Mouse (Mus musculus): ENCODE measurements around the gene Spp1. TPM values are rescaled to one million over a fixed set of nuclear protein-coding genes. Genes with fewer than 3 reads are reported as not detected.

The Spp1 gene
- polyA plus RNA-seq, 1 experiment from 2014 or later, result 23.0 TPM

DNA sequence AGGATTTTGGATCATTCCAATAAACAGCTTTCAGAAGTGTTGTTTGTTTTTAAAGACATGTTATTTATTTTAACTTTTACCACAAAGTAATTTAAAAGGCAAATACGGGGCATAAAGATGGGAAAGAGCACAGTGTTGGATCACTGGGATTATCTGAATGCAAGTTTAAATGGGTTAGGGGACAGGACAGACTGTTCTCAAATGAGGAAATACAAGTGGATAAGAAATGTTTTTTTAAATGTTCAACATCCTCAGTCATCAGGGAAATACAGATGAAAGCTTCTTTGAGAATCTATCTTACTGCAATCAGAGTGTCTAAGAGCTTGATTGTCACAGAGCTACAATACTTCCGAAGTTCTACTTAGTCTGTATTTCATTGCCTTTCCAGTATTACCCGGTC, 32.3 kb upstream of the Spp1 start:
- H3K27ac ChIP-seq (ENCODE audit: low read length), result no peak overlapping the region
- H3K27me3 ChIP-seq (ENCODE audit: control insufficient read depth, insufficient read depth, low read length), result no peaks in the 10 kb centered on the region

DNA sequence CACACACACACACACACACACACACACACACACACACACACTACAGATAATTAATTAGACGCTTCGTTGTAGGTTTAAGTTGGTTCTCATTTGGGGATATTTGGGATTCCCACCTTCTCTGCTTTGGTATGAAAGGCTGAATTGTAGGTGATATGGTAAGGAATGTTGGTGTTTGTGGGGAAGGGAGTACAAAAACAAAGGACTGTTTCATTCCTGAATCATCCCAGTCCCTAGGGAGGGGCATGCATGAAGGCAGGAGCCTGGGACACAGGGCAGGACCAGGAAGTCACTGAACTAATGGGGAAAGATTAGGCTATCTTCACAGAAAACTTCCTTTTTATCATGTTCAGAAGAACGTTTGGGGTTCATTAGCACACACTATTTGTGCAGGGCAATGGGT, 31.6 kb upstream of the Spp1 start:
- Histone ChIP-seq H3K9me3 (replicated peaks; ENCODE audit: control insufficient read depth, low read length) (no peaks in the 10 kb centered on the region), H3K4me2 (ENCODE audit: low read depth, low read length) (no peak overlapping the region), H3K4me3 (ENCODE audit: low read length) (no peak overlapping the region), H3K27ac (ENCODE audit: low read length) (no peak overlapping the region), H3K36me3 (ENCODE audit: control insufficient read depth, insufficient read depth) (no peaks in the 10 kb centered on the region), H3K4me1 (ENCODE audit: control insufficient read depth, insufficient read depth, low read length) (no peaks in the 10 kb centered on the region), H3K9ac (ENCODE audit: low read length) (no peak overlapping the region), H3K27me3 (ENCODE audit: control insufficient read depth, insufficient read depth, low read length) (no peaks in the 10 kb centered on the region)
- no peak for ATAC-seq (replicated peaks; ENCODE audit: extremely low read depth, insufficient read depth, low FRiP score)
- WGBS, result 60% methylated on average over 3 of the region's 3 CpGs

More for the DNA sequence above, 32.3 kb upstream of the Spp1 start:
- Histone ChIP-seq H3K9me3 (replicated peaks; ENCODE audit: control insufficient read depth, low read length) (no peaks in the 10 kb centered on the region), H3K36me3 (ENCODE audit: control insufficient read depth, insufficient read depth) (no peaks in the 10 kb centered on the region), H3K4me3 (ENCODE audit: low read length) (no peak overlapping the region), H3K9ac (ENCODE audit: low read length) (no peak overlapping the region), H3K4me1 (ENCODE audit: control insufficient read depth, insufficient read depth, low read length) (no peaks in the 10 kb centered on the region), H3K4me2 (ENCODE audit: low read depth, low read length) (no peak overlapping the region)
- WGBS, result 38% methylated on average over 3 of the region's 3 CpGs
- ATAC-seq (replicated peaks; ENCODE audit: extremely low read depth, insufficient read depth, low FRiP score), result no peak

DNA sequence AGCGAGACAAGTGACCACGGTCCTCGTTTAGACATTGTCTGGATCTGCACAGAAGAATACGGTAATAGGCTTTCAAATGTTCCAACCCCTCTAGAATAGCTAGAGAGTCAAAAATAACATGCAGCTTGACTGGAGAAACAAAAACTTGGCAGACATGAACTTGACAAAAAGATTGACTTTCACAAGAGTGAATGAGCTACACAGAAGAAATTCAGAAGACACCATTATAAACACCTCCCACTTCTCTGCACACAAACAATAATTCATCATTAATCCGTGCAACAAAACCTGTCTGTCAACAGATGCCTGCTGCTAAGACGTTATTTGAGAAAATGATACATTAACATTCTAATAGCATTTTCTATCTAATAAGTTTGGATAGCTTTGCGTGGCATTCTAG, 30.4 kb upstream of the Spp1 start:
- no peak for ATAC-seq (replicated peaks; ENCODE audit: extremely low read depth, insufficient read depth, low FRiP score)
- Histone ChIP-seq H3K27ac (ENCODE audit: low read length) (no peak overlapping the region), H3K4me2 (ENCODE audit: low read depth, low read length) (no peak overlapping the region), H3K4me1 (ENCODE audit: control insufficient read depth, insufficient read depth, low read length) (no peaks in the 10 kb centered on the region), H3K9me3 (replicated peaks; ENCODE audit: control insufficient read depth, low read length) (no peaks in the 10 kb centered on the region), H3K9ac (ENCODE audit: low read length) (no peak overlapping the region), H3K36me3 (ENCODE audit: control insufficient read depth, insufficient read depth) (no peaks in the 10 kb centered on the region), H3K4me3 (ENCODE audit: low read length) (no peak overlapping the region), H3K27me3 (ENCODE audit: control insufficient read depth, insufficient read depth, low read length) (no peaks in the 10 kb centered on the region)
- WGBS, result 80% methylated on average over 7 of the region's 7 CpGs

DNA sequence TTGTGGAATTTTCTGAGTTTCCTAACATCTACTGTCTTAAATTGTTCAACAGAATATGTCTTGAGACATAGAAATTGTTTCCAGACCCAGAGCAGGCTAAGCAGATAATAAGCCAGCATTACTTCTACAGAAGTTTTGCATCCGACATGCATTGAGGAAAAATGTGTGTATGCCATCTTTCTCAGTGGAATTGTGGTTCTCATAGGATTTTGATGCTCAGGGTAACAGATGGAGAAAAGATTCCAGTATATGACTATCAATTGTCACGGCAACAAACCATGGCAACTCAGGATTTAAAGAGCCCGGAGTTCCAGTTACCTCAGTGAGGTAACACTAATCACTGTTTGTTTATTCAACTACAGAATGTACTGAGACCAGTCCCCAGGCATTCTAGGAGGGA, 29.9 kb upstream of the Spp1 start:
- no peak overlapping the region for H3K4me2 ChIP-seq (ENCODE audit: low read depth, low read length)
- no peaks in the 10 kb centered on the region for H3K9me3 ChIP-seq (replicated peaks; ENCODE audit: control insufficient read depth, low read length)
- no peaks in the 10 kb centered on the region for H3K4me1 ChIP-seq (ENCODE audit: control insufficient read depth, insufficient read depth, low read length)
- no peak overlapping the region for H3K27ac ChIP-seq (ENCODE audit: low read length)
- ATAC-seq (replicated peaks; ENCODE audit: extremely low read depth, insufficient read depth, low FRiP score), result no peak
- 75% methylated on average over 3 of the region's 3 CpGs for WGBS
- H3K4me3 ChIP-seq (ENCODE audit: low read length), result no peak overlapping the region
- no peaks in the 10 kb centered on the region for H3K27me3 ChIP-seq (ENCODE audit: control insufficient read depth, insufficient read depth, low read length)
- no peak overlapping the region for H3K9ac ChIP-seq (ENCODE audit: low read length)
- no peaks in the 10 kb centered on the region for H3K36me3 ChIP-seq (ENCODE audit: control insufficient read depth, insufficient read depth)

DNA sequence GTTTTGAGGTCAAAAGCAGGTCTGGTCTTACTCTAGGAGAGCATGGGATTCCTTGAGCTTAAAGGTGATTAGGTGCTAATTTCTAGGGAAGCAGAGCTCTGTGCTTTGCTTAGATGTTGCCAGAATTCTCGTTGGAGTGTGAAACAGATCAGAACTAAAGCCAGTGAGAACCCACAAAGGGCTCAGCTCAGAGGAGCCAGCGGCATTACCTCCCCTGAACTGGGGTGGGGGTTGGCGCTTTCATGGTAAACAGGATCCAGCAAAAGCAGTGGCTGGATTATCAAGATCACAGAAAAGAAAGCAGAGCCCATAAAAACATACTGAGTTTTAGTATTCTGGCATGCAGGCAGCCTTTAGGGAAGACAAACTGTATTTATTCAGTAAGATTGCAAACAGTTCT, 28.2 kb upstream of the Spp1 start:
- H3K4me2 ChIP-seq (ENCODE audit: low read depth, low read length), result no peak overlapping the region
- no peak overlapping the region for H3K27ac ChIP-seq (ENCODE audit: low read length)
- no peak overlapping the region for H3K9ac ChIP-seq (ENCODE audit: low read length)
- ATAC-seq (replicated peaks; ENCODE audit: extremely low read depth, insufficient read depth, low FRiP score), result no peak
- no peaks in the 10 kb centered on the region for H3K4me1 ChIP-seq (ENCODE audit: control insufficient read depth, insufficient read depth, low read length)
- no peaks in the 10 kb centered on the region for H3K36me3 ChIP-seq (ENCODE audit: control insufficient read depth, insufficient read depth)
- no peaks in the 10 kb centered on the region for H3K9me3 ChIP-seq (replicated peaks; ENCODE audit: control insufficient read depth, low read length)
- no peak overlapping the region for H3K4me3 ChIP-seq (ENCODE audit: low read length)
- no peaks in the 10 kb centered on the region for H3K27me3 ChIP-seq (ENCODE audit: control insufficient read depth, insufficient read depth, low read length)
- WGBS, result 24% methylated on average over 3 of the region's 3 CpGs

DNA sequence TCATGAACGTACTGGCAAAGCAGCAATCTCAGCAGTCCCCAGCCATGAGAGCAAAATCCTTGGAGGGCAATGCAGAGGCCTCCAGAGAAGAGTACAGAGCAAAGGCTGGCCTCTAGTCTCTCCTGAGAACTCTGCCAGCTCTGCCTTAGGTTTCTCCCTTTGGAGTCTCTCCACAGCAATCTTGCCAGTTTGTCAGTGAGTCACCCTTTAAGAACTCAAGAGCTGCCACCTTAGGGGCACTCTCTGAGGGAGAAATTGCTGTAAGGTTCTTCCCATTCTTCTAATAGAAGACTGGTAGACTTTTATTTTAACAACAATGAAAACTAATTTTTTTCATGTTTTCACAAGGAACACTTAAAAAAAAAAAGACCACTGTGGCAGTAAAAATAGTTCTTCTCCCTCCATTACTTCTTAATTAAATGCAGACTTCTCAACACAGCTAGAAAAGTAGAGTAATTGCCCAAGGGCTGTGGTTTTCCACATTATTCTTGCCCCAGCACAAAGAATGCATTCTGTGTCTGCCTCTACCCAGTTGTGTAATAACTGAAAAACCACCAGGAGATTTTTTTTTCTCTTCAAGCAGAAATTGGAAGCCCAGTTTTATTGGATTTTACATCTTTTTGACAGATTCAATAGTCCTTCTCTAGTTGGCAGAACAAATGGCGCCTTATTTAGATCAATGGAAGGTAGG, 27.2 kb upstream of the Spp1 start:
- H3K9me3 ChIP-seq (replicated peaks; ENCODE audit: control insufficient read depth, low read length), result no peaks in the 10 kb centered on the region
- no peak overlapping the region for H3K4me2 ChIP-seq (ENCODE audit: low read depth, low read length)
- H3K4me3 ChIP-seq (ENCODE audit: low read length), result no peak overlapping the region
- no peak overlapping the region for H3K27ac ChIP-seq (ENCODE audit: low read length)
- 60% methylated on average over 2 of the region's 2 CpGs for WGBS
- no peak for ATAC-seq (replicated peaks; ENCODE audit: extremely low read depth, insufficient read depth, low FRiP score)
- H3K9ac ChIP-seq (ENCODE audit: low read length), result no peak overlapping the region
- no peaks in the 10 kb centered on the region for H3K36me3 ChIP-seq (ENCODE audit: control insufficient read depth, insufficient read depth)
- no peaks in the 10 kb centered on the region for H3K27me3 ChIP-seq (ENCODE audit: control insufficient read depth, insufficient read depth, low read length)
- no peaks in the 10 kb centered on the region for H3K4me1 ChIP-seq (ENCODE audit: control insufficient read depth, insufficient read depth, low read length)

DNA sequence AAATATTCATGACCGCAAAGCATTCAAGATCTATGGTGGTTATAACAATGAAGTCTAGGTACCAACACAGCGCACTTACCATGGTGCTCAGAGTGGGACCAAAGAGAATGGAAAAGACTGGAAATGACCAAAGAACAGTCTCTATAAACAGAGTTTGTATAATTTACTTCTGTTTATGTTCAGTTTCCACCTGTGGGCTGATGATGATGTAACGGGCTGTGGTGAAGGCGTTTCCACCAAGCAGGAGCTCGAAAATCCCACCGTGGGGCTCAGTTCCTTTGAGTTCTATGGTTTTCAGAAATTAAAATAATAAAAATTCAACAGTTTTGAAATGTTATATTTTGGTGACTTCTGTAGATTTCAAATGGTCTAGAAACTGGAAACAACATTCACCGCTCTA, 26.4 kb upstream of the Spp1 start:
- WGBS, result 93% methylated on average over 7 of the region's 7 CpGs
- Histone ChIP-seq H3K9ac (ENCODE audit: low read length) (no peak overlapping the region), H3K4me2 (ENCODE audit: low read depth, low read length) (no peak overlapping the region), H3K36me3 (ENCODE audit: control insufficient read depth, insufficient read depth) (no peaks in the 10 kb centered on the region), H3K4me3 (ENCODE audit: low read length) (no peak overlapping the region), H3K27ac (ENCODE audit: low read length) (no peak overlapping the region), H3K4me1 (ENCODE audit: control insufficient read depth, insufficient read depth, low read length) (no peaks in the 10 kb centered on the region), H3K27me3 (ENCODE audit: control insufficient read depth, insufficient read depth, low read length) (no peaks in the 10 kb centered on the region), H3K9me3 (replicated peaks; ENCODE audit: control insufficient read depth, low read length) (no peaks in the 10 kb centered on the region)
- ATAC-seq (replicated peaks; ENCODE audit: extremely low read depth, insufficient read depth, low FRiP score), result no peak

DNA sequence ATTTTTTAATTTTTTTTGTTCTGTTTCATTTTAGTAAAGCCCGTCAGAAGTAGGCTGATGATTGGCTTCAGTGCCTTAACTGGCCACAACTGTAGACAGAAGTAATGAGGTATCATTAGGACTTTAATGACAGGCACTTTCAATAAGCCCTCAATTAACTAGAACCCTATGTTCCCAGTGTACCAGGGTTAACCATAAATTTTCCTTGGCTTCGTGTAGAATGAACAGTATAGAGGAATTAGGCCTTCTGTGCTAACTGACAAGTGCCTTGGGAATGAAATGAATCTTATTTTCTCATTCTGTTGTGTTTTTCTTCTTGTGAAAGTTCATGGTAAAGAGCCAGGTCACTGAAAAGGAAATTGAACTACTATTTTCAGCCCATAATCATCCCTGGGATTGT, 18.9 kb upstream of the Spp1 start:
- Histone ChIP-seq H3K9ac (ENCODE audit: low read length) (no peak overlapping the region), H3K4me3 (ENCODE audit: low read length) (no peak overlapping the region), H3K27ac (ENCODE audit: low read length) (no peak overlapping the region), H3K36me3 (ENCODE audit: control insufficient read depth, insufficient read depth) (no peaks in the 10 kb centered on the region), H3K9me3 (replicated peaks; ENCODE audit: control insufficient read depth, low read length) (no peaks in the 10 kb centered on the region), H3K4me1 (ENCODE audit: control insufficient read depth, insufficient read depth, low read length) (no peaks in the 10 kb centered on the region), H3K4me2 (ENCODE audit: low read depth, low read length) (no peak overlapping the region), H3K27me3 (ENCODE audit: control insufficient read depth, insufficient read depth, low read length) (no peaks in the 10 kb centered on the region)
- no peak for ATAC-seq (replicated peaks; ENCODE audit: extremely low read depth, insufficient read depth, low FRiP score)
- 80% methylated on average over 2 of the region's 2 CpGs for WGBS

DNA sequence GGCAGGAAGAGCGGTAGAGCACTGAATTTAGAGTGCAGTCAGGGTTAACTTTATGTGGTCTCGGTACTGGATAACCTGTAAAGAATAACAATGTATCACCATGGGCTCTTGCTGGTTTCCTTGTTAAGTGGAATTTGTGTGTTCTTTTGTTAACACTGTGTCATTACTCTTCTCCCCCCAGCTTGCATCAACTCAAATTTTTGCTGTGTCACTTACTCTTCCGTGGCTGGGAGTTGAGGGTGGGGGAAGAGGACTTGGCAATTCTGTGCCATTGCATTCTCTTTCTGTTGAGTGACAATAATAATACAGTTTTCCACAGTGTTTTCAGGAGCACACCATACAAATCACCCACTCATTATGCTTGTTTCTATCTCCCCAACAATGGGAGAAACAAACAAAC, 17.9 kb upstream of the Spp1 start:
- H3K4me2 ChIP-seq (ENCODE audit: low read depth, low read length), result no peak overlapping the region
- no peak overlapping the region for H3K9ac ChIP-seq (ENCODE audit: low read length)
- no peaks in the 10 kb centered on the region for H3K4me1 ChIP-seq (ENCODE audit: control insufficient read depth, insufficient read depth, low read length)
- H3K36me3 ChIP-seq (ENCODE audit: control insufficient read depth, insufficient read depth), result no peaks in the 10 kb centered on the region
- 75% methylated on average over 3 of the region's 3 CpGs for WGBS
- no peaks in the 10 kb centered on the region for H3K9me3 ChIP-seq (replicated peaks; ENCODE audit: control insufficient read depth, low read length)
- H3K27ac ChIP-seq (ENCODE audit: low read length), result no peak overlapping the region
- no peak overlapping the region for H3K4me3 ChIP-seq (ENCODE audit: low read length)
- H3K27me3 ChIP-seq (ENCODE audit: control insufficient read depth, insufficient read depth, low read length), result no peaks in the 10 kb centered on the region
- ATAC-seq (replicated peaks; ENCODE audit: extremely low read depth, insufficient read depth, low FRiP score), result no peak
